Mouse (Mus musculus): ENCODE data around the gene Ppp1r3c. TPM values are rescaled to one million over a fixed set of nuclear protein-coding genes. Genes with fewer than 3 reads are reported as not detected.

The Ppp1r3c gene
- total RNA-seq (2021), result 10 to 100 TPM; 48.4 to 58.1 TPM
- long read RNA-seq, experiment 1, transcript Ppp1r3c-201 (2 exons, 2,725 nt), result major isoform, 24 of 33 reads
- long read RNA-seq, experiment 1, partial matches to known transcripts, result 9 of 33 reads
- long read RNA-seq, experiment 1, other reads (novel, unspliced or antisense), result 0 of 33 reads
- long read RNA-seq, experiment 2, transcript Ppp1r3c-201 (2 exons, 2,725 nt), result major isoform, 26 of 37 reads
- long read RNA-seq, experiment 2, partial matches to known transcripts, result 0 of 37 reads
- long read RNA-seq, experiment 2, other reads (novel, unspliced or antisense), result 11 of 37 reads

- intact Hi-C loops (cut with DNase I), result loop anchor here (2.0 to 5.0 kb wide), 3 partner anchors 81 to 184 kb away; partner anchors contain the start of gene Hectd2
- H3K4me3 ChIP-seq, result peak within 1 kb of the TSS; percentile 74
- peak within 1 kb of the TSS; percentile 83 for H3K27ac ChIP-seq
- no peak for TF ChIP-seq CTCF (IDR thresholded peaks at IDR 0.05)
- DNase-seq (ENCODE audit: extremely low spot score in 1 of 2, low spot score in 2 of 2), result peak; percentile 84 to 85
These were observed at the start of gene Ppp1r3c for GRCm38 (mm10) chr19:36736537-36736936. Gene Ppp1r3c (minus strand): TSS chr19:36736653.

- intact Hi-C loops (cut with DNase I), result no loop called here
- no peak overlapping the region for H3K4me3 ChIP-seq
- no peak for TF ChIP-seq CTCF (IDR thresholded peaks at IDR 0.05)
- no peak overlapping the region for H3K27ac ChIP-seq
- no peak for DNase-seq (ENCODE audit: extremely low spot score in 1 of 2, low spot score in 2 of 2)
These were observed 46.7 kb upstream of the Ppp1r3c start for GRCm38 (mm10) chr19:36783179-36783578.

- H3K4me3 ChIP-seq, result no peak overlapping the region
- no peak for DNase-seq (ENCODE audit: extremely low spot score in 1 of 2, low spot score in 2 of 2)
- no peak for TF ChIP-seq CTCF (IDR thresholded peaks at IDR 0.05)
- intact Hi-C loops (cut with DNase I), result no loop called here
- H3K27ac ChIP-seq, result no peak overlapping the region
These were observed 46.1 kb upstream of the Ppp1r3c start for GRCm38 (mm10) chr19:36782591-36782990.

- Histone ChIP-seq H3K27ac (no peak overlapping the region), H3K4me3 (no peak overlapping the region)
- DNase-seq (ENCODE audit: extremely low spot score in 1 of 2, low spot score in 2 of 2), result no peak
- intact Hi-C loops (cut with DNase I), result no loop called here
- no peak for TF ChIP-seq CTCF (IDR thresholded peaks at IDR 0.05)
These were observed 45.5 kb upstream of the Ppp1r3c start for GRCm38 (mm10) chr19:36781996-36782395.

- intact Hi-C loops (cut with DNase I), result no loop called here
- H3K4me3 ChIP-seq, result no peak overlapping the region
- DNase-seq (ENCODE audit: extremely low spot score in 1 of 2, low spot score in 2 of 2), result no peak
- H3K27ac ChIP-seq, result no peak overlapping the region
- TF ChIP-seq CTCF (IDR thresholded peaks at IDR 0.05), result no peak
These were observed 43.9 kb upstream of the Ppp1r3c start for GRCm38 (mm10) chr19:36780375-36780774.

GRCm38 (mm10) chr19:36779765-36780164 is 43.3 kb upstream of the Ppp1r3c start:
- Histone ChIP-seq H3K4me3 (no peak overlapping the region), H3K27ac (no peak overlapping the region)
- intact Hi-C loops (cut with DNase I), result no loop called here
- no peak for TF ChIP-seq CTCF (IDR thresholded peaks at IDR 0.05)
- DNase-seq (ENCODE audit: extremely low spot score in 1 of 2, low spot score in 2 of 2), result no peak

- Histone ChIP-seq H3K27ac (no peak overlapping the region), H3K4me3 (no peak overlapping the region)
- no peak for DNase-seq (ENCODE audit: extremely low spot score in 1 of 2, low spot score in 2 of 2)
- TF ChIP-seq CTCF (IDR thresholded peaks at IDR 0.05), result no peak
- intact Hi-C loops (cut with DNase I), result no loop called here
These were observed 39.1 kb upstream of the Ppp1r3c start for GRCm38 (mm10) chr19:36775531-36775930.

GRCm38 (mm10) chr19:36773716-36774459 is 37.4 kb upstream of the Ppp1r3c start:
- DNase-seq (ENCODE audit: extremely low spot score in 1 of 2, low spot score in 2 of 2), result no peak
- no peak overlapping the region for H3K27ac ChIP-seq
- H3K4me3 ChIP-seq, result no peak overlapping the region
- TF ChIP-seq CTCF (IDR thresholded peaks at IDR 0.05), result no peak
- intact Hi-C loops (cut with DNase I), result no loop called here

GRCm38 (mm10) chr19:36768084-36768483 is 31.6 kb upstream of the Ppp1r3c start:
- intact Hi-C loops (cut with DNase I), result no loop called here

GRCm38 (mm10) chr19:36764451-36764850 is 28.0 kb upstream of the Ppp1r3c start:
- intact Hi-C loops (cut with DNase I), result no loop called here
- TF ChIP-seq CTCF (IDR thresholded peaks at IDR 0.05), result no peak
- H3K27ac ChIP-seq, result no peak overlapping the region
- no peak for DNase-seq (ENCODE audit: extremely low spot score in 1 of 2, low spot score in 2 of 2)
- H3K4me3 ChIP-seq, result no peak overlapping the region

More at GRCm38 (mm10) chr19:36768084-36768483, 31.6 kb upstream of the Ppp1r3c start:
- DNase-seq (ENCODE audit: extremely low spot score in 1 of 2, low spot score in 2 of 2), result no peak
- no peak for TF ChIP-seq CTCF (IDR thresholded peaks at IDR 0.05)
- Histone ChIP-seq H3K27ac (no peak overlapping the region), H3K4me3 (no peak overlapping the region)

GRCm38 (mm10) chr19:36748996-36749395 is 12.5 kb upstream of the Ppp1r3c start:
- DNase-seq (ENCODE audit: extremely low spot score in 1 of 2, low spot score in 2 of 2), result no peak
- no peak overlapping the region for H3K27ac ChIP-seq
- intact Hi-C loops (cut with DNase I), result no loop called here
- no peak overlapping the region for H3K4me3 ChIP-seq
- TF ChIP-seq CTCF (IDR thresholded peaks at IDR 0.05), result no peak

- intact Hi-C loops (cut with DNase I), result no loop called here
- TF ChIP-seq CTCF (IDR thresholded peaks at IDR 0.05), result no peak
- no peak for DNase-seq (ENCODE audit: extremely low spot score in 1 of 2, low spot score in 2 of 2)
- Histone ChIP-seq H3K27ac (no peak overlapping the region), H3K4me3 (no peak overlapping the region)
These were observed 5.9 kb upstream of the Ppp1r3c start for GRCm38 (mm10) chr19:36742331-36742730.

Measured in left cerebral cortex, adult 2 months (tissue).